Mouse (Mus musculus): Measurements from ENCODE around the gene Spc24.

Gene Spc24

GRCm38 (mm10) chr9:21749382-21750118, 10.6 kb downstream of the Spc24 start:
- no peak for DNase-seq (ENCODE audit: extremely low spot score)

GRCm38 (mm10) chr9:21748491-21748890, 11.6 kb downstream of the Spc24 start:
- DNase-seq (ENCODE audit: extremely low spot score) = no peak

GRCm38 (mm10) chr9:21748033-21748432, 12.1 kb downstream of the Spc24 start:
- DNase-seq (ENCODE audit: extremely low spot score) = no peak

DNA sequence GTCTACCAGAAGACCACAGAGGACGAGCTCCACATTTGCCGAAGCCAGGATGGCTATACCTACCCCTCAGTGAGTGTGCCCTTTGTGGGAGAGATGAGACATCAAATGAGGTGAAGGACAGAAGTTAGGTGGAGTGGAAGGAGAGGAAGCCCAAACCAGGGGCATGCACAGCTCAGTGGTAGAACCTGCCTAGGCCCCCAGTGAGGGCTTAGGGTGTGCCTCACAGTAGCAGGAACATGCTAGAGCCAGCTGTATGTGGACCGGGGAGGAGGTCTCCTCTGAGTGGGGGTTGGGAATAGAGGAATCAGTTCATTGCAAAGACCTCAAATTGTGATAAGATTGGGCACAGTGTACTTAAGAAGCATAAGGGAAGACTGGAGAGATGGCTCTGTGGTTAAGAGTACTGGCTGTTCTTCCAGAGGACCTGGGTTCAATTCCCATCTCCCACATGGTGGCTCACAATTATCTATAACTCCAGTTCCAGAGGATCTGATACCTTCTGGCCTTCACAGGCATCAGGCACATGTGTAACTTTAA, 12.8 kb downstream of the Spc24 start:
- no peak for DNase-seq (ENCODE audit: extremely low spot score)

- DNase-seq (ENCODE audit: extremely low spot score) = no peak
Measured at GRCm38 (mm10) chr9:21741514-21741913, 18.6 kb downstream of the Spc24 start.

DNA sequence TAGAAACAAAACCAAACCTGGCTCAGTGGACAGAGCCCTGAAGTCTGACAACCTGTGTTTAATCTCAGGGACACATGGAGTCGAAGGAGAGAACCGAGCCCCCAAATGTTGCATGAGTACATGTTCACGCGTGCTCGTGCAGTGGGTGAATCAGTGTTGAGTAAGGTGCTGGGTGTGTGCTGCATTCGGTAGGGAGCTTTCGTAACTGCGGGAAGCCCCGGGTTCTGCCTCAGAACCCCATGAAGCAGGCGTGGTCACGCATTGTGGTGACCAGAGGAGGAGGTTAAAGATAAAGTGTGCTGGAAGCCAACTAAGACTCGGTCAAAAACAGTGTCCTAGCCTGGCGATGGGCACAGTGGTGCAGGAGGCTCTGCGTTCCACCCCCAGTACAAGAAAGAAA, 19.7 kb downstream of the Spc24 start:
- no peak for DNase-seq (ENCODE audit: extremely low spot score)

DNA sequence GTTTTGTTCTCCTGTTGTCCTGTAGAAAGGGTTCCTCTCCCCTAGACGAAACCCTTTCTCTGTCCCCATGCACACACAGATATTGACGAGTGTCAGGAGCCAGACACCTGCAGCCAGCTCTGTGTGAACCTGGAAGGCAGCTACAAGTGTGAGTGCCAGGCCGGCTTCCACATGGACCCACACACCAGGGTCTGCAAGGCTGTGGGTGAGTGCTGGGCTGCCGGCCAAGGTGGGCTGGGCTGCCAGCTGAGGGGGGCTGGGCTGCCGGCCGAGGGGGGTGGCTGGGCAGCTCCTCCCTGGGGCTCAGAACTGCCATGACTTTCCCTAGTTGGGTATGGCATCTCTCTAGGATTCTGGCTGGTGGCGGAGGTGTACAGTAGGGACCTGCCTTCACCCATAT, 21.3 kb downstream of the Spc24 start:
- no peak for DNase-seq (ENCODE audit: extremely low spot score)

DNA sequence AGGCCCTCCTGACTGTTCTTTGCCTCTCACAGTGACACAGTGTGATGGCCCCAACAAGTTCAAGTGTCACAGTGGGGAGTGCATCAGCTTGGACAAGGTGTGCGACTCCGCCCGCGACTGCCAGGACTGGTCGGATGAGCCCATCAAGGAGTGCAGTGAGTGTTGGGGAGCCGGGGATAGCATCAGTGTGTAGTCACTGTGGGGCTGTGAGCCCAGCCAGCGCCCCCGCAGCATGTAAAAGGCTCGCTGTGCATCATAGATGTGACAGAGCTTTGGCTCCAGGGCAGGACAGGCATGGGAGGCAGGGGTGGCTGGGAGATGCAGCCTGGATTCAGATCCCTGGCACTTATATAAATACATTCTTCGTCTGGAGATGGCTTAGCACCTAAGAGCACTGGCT, 22.9 kb downstream of the Spc24 start:
- no peak for DNase-seq (ENCODE audit: extremely low spot score)

GRCm38 (mm10) chr9:21736580-21736979, 23.5 kb downstream of the Spc24 start:
- no peak for DNase-seq (ENCODE audit: extremely low spot score)

- no peak for DNase-seq (ENCODE audit: extremely low spot score)
Measured at GRCm38 (mm10) chr9:21735126-21735525, 25.0 kb downstream of the Spc24 start.

- no peak for DNase-seq (ENCODE audit: extremely low spot score)
Measured at GRCm38 (mm10) chr9:21733989-21734388, 26.1 kb downstream of the Spc24 start.

DNA sequence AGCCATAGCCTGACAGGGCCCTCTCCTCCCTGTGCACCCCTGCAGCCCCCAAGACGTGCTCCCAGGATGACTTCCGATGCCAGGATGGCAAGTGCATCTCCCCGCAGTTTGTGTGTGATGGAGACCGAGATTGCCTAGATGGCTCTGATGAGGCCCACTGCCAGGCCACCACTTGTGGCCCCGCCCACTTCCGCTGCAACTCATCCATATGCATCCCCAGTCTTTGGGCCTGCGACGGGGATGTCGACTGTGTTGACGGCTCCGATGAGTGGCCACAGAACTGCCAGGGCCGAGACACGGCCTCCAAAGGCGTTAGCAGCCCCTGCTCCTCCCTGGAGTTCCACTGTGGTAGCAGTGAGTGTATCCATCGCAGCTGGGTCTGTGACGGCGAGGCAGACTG, 26.7 kb downstream of the Spc24 start:
- DNase-seq (ENCODE audit: extremely low spot score) = no peak

- DNase-seq (ENCODE audit: extremely low spot score) = no peak
Measured at GRCm38 (mm10) chr9:21732288-21732687, 27.8 kb downstream of the Spc24 start.

DNA sequence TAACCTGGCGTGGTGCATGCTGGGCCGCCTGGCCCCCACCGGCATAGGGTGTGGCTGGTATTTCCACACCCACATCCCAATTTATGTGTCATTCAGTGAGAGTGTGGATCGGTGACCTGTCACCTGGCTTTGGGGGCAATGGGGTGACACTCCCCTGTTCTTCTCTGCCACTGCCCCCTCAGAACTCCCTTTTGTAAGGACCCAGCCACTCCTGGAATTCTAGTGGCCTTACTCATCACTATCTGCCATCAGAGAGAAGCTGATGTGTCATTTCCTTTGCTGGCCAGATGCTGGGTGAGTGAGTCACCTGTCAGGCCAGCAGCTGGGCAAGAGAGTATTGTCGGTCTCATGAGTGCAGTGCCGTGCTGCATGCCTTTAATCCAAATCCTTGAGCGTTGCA, 30.8 kb downstream of the Spc24 start:
- DNase-seq (ENCODE audit: extremely low spot score) = no peak

DNA sequence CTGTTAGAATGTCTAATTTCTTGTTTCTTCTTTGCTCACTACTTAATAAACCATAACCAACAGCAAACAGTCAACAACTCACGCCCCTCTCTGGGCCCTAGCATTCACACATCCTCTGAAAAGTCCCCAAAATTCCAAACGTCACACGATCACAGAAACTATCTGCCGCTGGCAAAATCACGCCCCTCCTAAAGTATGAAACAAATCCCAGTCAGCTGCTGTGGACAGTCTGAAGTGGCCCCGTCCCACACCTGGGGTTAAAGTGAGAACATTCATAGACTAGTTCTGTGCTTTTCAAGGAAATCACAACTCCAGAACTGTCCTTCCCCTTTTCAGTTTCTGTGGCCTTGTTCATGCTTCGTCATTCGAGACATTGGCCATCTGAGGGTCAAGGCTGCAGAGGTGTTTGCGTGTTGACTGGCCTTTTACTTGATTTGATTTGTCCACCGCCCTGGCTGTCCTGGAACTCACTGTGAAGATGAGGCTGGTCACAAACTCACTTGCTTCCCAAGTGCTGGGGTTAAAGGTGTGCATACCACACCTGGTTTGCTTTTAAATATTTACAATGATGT, 31.8 kb downstream of the Spc24 start:
- no peak for DNase-seq (ENCODE audit: extremely low spot score)

- no peak for DNase-seq (ENCODE audit: extremely low spot score)
Measured at GRCm38 (mm10) chr9:21726218-21726975, 33.7 kb downstream of the Spc24 start.

DNA sequence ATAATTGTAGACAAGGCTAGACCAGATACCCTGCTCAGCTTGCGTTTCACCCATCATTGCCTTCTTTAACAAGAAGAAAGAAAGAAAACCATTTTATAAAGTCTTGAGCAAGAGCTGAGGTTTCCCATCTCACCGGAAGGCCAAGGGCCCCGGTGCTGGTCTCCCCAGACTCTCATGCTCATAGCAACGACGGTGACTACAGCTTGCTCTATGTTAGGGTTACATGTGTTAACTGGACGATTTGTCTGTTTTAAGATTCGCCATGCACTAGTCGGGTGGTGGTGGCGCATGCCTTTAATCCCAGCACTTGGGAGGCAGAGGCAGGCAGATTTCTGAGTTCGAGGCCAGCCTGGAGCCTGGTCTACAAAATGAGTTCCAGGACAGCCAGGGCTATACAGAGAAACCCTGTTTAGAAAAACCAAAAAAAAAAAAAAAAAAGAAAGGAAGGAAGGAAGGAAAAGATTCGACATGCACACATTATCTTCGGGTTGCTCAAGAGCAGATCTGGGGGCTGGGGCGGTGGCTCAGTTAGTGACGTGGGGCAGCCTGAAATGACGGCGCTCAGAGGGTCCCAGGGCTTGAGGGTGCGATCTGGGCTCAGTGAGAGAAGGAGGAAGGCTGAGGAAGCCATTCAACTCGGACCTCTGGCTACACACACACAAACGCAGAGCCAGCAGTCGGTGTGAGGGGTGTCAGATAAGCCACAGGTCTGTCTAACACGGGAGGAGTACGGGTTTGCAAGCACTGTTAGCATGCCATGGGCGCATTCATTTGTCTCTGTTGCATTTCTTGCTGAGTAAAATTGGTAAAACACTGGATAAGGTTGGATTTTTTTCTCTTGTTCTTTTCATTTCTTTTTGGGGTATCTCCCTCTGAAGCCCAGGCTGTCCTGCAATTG, 34.6 kb downstream of the Spc24 start:
- DNase-seq (ENCODE audit: extremely low spot score) = no peak

DNA sequence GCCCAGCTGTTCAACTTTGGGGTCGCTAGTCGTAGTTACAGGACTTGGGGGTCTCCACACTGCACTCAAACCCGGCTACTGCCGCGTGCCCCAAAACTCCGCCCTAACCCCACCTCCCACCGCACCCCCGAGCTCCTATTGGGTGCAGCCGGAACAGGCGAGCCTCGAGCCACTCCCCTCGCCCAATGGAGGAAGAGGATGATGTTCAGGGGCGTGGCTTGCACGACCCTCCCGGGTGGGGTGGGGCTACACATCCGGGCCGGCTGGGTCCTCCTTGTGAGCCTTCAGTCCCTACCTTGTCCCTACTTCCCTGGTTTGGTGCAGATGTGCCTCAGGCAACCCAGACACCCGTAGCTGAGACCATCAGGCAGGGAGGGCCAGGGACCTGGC, 36.0 kb downstream of the Spc24 start:
- DNase-seq (ENCODE audit: extremely low spot score) = peak; percentile 96

DNA sequence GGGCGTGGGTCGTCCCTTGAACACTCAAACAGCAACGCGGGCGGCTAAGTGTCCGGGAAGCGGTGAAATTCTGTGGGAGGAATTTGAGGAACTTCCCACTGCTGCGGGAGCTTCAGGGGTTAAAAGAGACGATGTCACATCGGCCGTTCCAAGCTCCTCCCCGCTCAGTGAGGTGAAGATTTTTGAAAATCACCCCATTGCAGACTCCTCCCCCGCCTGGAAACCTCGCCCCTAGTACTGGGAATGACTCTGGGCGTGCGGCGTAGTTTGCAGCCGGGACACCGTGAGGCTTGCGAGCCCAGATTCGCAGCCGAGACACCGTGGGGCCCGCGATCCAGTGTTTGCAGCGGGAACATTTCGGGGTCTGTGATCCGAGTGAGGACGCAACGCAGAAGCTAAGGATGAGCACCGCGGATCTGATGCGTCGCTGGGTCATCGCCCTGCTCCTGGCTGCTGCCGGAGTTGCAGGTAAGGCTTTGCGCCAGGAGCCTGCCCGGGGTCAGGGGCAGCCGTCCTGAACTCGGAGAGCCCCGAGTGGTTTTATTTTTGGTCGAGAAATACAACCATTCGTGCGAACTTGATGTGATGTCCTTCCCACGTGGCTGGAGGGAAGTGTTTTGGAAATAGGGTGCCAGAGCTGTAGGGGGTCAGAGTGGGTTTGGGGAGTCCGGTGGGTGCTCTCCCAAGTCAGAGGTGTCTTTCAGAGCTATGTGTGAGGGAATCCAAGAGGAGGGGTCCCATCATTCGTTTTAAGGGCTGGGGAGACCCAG, 36.5 kb downstream of the Spc24 start, which contains the start of gene Ldlr:
Gene Ldlr (plus strand): TSS at position 107 of the 770 bp plus-strand sequence.
- DNase-seq (ENCODE audit: extremely low spot score) = peak; percentile 91

- DNase-seq (ENCODE audit: extremely low spot score) = no peak
Measured at GRCm38 (mm10) chr9:21721036-21721435, 39.1 kb downstream of the Spc24 start.

DNA sequence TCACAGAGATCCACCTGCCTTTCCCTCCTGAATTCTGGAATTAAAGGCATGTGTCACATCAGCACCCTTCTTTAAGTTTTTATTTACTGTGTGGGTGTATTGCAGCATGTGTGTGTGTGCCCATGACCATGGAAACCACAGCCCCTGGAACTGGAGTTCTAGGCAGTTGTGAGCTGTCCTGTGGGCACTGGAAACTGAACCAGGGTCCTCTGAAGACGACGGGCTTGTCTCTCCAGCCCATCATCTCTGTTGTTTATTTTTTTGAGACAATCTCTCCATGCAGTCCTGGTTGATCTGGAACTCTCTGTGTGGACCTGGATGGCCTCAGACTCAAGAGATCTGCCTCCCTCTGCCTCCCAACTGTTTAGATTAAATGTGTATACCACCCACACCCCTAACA, 43.1 kb downstream of the Spc24 start:
- DNase-seq (ENCODE audit: extremely low spot score) = no peak

Data from embryo, embryonic 9.5 days (tissue).